Mouse (Mus musculus): ENCODE measurements around the gene Omg. TPM values are rescaled to one million over a fixed set of nuclear protein-coding genes. Genes with fewer than 3 reads are reported as not detected.

Gene Omg
- polyA plus RNA-seq, 1 experiment from 2014 or later = 0.58 TPM

GRCm38 (mm10) chr11:79460756-79461450, 43.0 kb downstream of the Omg start:
- Histone ChIP-seq H3K9ac (replicated peaks; ENCODE audit: low read length) (no peak overlapping the region), H3K9me3 (replicated peaks; ENCODE audit: control insufficient read depth, low read length) (no peaks in the 10 kb centered on the region), H3K4me3 (ENCODE audit: low read depth, low read length) (no peak overlapping the region), H3K36me3 (replicated peaks; ENCODE audit: control insufficient read depth, insufficient read depth, low read depth, low read length) (peaks cover 2% of the 10 kb centered on the region; the same call in 1 of the 2 replicates), H3K4me2 (ENCODE audit: low read depth, low read length) (no peak overlapping the region), H3K4me1 (ENCODE audit: control insufficient read depth, insufficient read depth, low read length) (no peaks in the 10 kb centered on the region), H3K27me3 (ENCODE audit: control insufficient read depth, insufficient read depth, low read length) (no peaks in the 10 kb centered on the region), H3K27ac (replicated peaks; ENCODE audit: low read depth, low read length) (no peak overlapping the region)
- no peak for ATAC-seq (replicated peaks; ENCODE audit: insufficient number of reproducible peaks, low FRiP score, low TSS enrichment, low read depth)
- WGBS = 91% methylated on average over 3 of the region's 3 CpGs
- no peak for DNase-seq (ENCODE audit: low spot score)

- WGBS = 88% methylated on average over 4 of the region's 4 CpGs
- H3K4me3 ChIP-seq (ENCODE audit: low read depth, low read length) = no peak overlapping the region
- DNase-seq (ENCODE audit: low spot score) = no peak
- no peaks in the 10 kb centered on the region for H3K4me1 ChIP-seq (ENCODE audit: control insufficient read depth, insufficient read depth, low read length)
- peaks cover 2% of the 10 kb centered on the region; the same call in 1 of the 2 replicates for H3K36me3 ChIP-seq (replicated peaks; ENCODE audit: control insufficient read depth, insufficient read depth, low read depth, low read length)
- H3K4me2 ChIP-seq (ENCODE audit: low read depth, low read length) = no peak overlapping the region
- H3K27me3 ChIP-seq (ENCODE audit: control insufficient read depth, insufficient read depth, low read length) = no peaks in the 10 kb centered on the region
- no peak overlapping the region for H3K9ac ChIP-seq (replicated peaks; ENCODE audit: low read length)
- no peaks in the 10 kb centered on the region for H3K9me3 ChIP-seq (replicated peaks; ENCODE audit: control insufficient read depth, low read length)
- no peak overlapping the region for H3K27ac ChIP-seq (replicated peaks; ENCODE audit: low read depth, low read length)
- ATAC-seq (replicated peaks; ENCODE audit: insufficient number of reproducible peaks, low FRiP score, low TSS enrichment, low read depth) = no peak
Measured at GRCm38 (mm10) chr11:79459846-79460245, 44.0 kb downstream of the Omg start.

DNA sequence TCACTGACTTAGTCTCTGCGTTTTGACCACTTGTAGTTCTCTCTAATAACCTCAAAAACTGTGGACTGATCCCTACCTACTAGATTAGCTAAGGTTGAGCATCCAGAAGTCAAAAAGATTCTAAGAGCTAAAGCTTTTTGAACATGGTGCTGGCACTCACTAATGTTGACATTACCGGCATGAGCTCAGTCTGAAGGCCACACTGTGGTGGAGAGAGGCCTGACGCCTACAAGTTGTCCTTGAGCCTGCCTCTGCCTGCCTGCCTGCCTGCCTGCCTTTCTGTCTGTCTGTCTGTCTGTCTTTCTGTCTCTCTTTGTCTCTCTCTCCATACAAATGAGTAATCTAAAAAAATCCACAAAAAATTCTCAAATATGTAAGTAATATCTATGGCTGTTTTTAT, 46.0 kb downstream of the Omg start:
- H3K36me3 ChIP-seq (replicated peaks; ENCODE audit: control insufficient read depth, insufficient read depth, low read depth, low read length) = peaks cover 2% of the 10 kb centered on the region; the same call in 1 of the 2 replicates

DNA sequence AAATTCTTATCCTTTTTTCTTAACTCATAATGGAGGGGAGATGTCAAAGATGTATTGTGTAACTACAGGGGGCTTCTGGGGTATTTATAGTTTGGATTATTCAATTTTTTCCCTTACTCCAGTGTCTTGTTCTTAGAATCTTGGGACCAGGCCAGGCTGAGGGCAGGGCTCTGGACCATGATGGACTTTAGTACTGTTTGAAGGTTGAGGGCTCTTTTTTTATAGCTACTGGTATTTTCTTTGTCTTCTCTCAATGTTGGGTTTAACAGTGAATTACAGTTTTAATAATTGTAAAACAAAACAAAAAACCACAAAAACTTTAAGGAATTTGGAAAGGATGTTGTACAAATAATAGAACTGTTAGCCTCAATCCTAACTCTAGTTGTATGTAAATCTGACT, 50.9 kb downstream of the Omg start:
- ATAC-seq (replicated peaks; ENCODE audit: insufficient number of reproducible peaks, low FRiP score, low TSS enrichment, low read depth) (no peak), DNase-seq (ENCODE audit: low spot score) (no peak)
- no peaks in the 10 kb centered on the region for H3K27me3 ChIP-seq (ENCODE audit: control insufficient read depth, insufficient read depth, low read length)
- no peaks in the 10 kb centered on the region for H3K4me1 ChIP-seq (ENCODE audit: control insufficient read depth, insufficient read depth, low read length)
- no peak overlapping the region for H3K9ac ChIP-seq (replicated peaks; ENCODE audit: low read length)
- no peak overlapping the region for H3K4me2 ChIP-seq (ENCODE audit: low read depth, low read length)
- no peaks in the 10 kb centered on the region; the same call in 1 of the 2 replicates for H3K36me3 ChIP-seq (replicated peaks; ENCODE audit: control insufficient read depth, insufficient read depth, low read depth, low read length)
- no peak overlapping the region for H3K4me3 ChIP-seq (ENCODE audit: low read depth, low read length)
- no peak overlapping the region for H3K27ac ChIP-seq (replicated peaks; ENCODE audit: low read depth, low read length)
- no peaks in the 10 kb centered on the region for H3K9me3 ChIP-seq (replicated peaks; ENCODE audit: control insufficient read depth, low read length)

More for the DNA sequence above, 46.0 kb downstream of the Omg start:
- H3K27ac ChIP-seq (replicated peaks; ENCODE audit: low read depth, low read length) = no peak overlapping the region
- H3K4me2 ChIP-seq (ENCODE audit: low read depth, low read length) = no peak overlapping the region
- no peaks in the 10 kb centered on the region for H3K9me3 ChIP-seq (replicated peaks; ENCODE audit: control insufficient read depth, low read length)
- ATAC-seq (replicated peaks; ENCODE audit: insufficient number of reproducible peaks, low FRiP score, low TSS enrichment, low read depth) (no peak), DNase-seq (ENCODE audit: low spot score) (no peak)
- whole genome bisulfite sequencing = 94% methylated on average over 3 of the region's 3 CpGs
- H3K4me1 ChIP-seq (ENCODE audit: control insufficient read depth, insufficient read depth, low read length) = no peaks in the 10 kb centered on the region
- H3K9ac ChIP-seq (replicated peaks; ENCODE audit: low read length) = no peak overlapping the region
- H3K27me3 ChIP-seq (ENCODE audit: control insufficient read depth, insufficient read depth, low read length) = no peaks in the 10 kb centered on the region
- H3K4me3 ChIP-seq (ENCODE audit: low read depth, low read length) = no peak overlapping the region

Other genes starting within 250 kb of the Omg start
- 433 and 480 TPM in 2 replicates for gene Wsb1, start 249.4 kb downstream of the Omg start, polyA plus RNA-seq (2014; fragmentation: Nextera tagmentation; extraction: Ambion mirVana)
- gene Gm9964, start 207.2 kb downstream of the Omg start, polyA plus RNA-seq (2014; fragmentation: Nextera tagmentation; extraction: Ambion mirVana) = not detected in 2 replicates
- gene Nf1, start 164.4 kb downstream of the Omg start, polyA plus RNA-seq (2014; fragmentation: Nextera tagmentation; extraction: Ambion mirVana) = 8.1 and 10.4 TPM in 2 replicates
- gene Evi2b, start 19.7 kb upstream of the Omg start, polyA plus RNA-seq (2014; fragmentation: Nextera tagmentation; extraction: Ambion mirVana) = 0.96 TPM in 1 of 2 replicates, not detected in the other
- 0.38 and 0.88 TPM in 2 replicates for gene Evi2, start 26.5 kb upstream of the Omg start, polyA plus RNA-seq (2014; fragmentation: Nextera tagmentation; extraction: Ambion mirVana)
- 1.9 and 2.3 TPM in 2 replicates for gene Evi2a, start 26.5 kb upstream of the Omg start, polyA plus RNA-seq (2014; fragmentation: Nextera tagmentation; extraction: Ambion mirVana)
- 9.2 and 9.8 TPM in 2 replicates for gene Rab11fip4, start 87.1 kb upstream of the Omg start, polyA plus RNA-seq (2014; fragmentation: Nextera tagmentation; extraction: Ambion mirVana)